Mouse (Mus musculus) regulatory T cell (primary cell): Measurements from ENCODE around the gene Rbck1.

ENCODE experiments used
- in situ Hi-C: fragments of 300-600 bp; cut with MboI, MseI; formaldehyde crosslinking; loops from one replicate; pipeline ENCODE4 v1.15.1; 2025; ENCODE audit warnings: high pct_unique_total_duplicates

The Rbck1 gene

DNA sequence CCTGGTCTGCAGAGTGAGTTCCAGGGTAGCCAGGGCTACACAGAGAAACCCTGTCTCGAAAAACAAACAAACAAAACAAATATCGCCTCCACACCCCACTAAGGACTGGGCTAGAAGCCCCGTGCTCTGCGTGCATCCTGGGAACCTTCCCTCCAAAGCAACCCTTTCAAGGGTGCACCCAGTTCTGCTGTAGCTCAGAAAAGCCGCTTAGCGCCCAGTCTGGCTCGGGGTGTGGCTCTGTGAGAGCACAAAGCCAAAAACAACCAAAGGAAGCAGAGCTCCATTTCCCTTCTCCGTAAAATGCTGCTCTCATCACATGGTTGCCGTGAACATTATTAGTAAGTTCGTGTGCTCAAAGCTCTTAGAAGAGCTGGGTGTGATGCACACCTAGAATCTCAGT is 11.9 kb upstream of the Rbck1 start:
- in situ Hi-C loops: no loop called here

DNA sequence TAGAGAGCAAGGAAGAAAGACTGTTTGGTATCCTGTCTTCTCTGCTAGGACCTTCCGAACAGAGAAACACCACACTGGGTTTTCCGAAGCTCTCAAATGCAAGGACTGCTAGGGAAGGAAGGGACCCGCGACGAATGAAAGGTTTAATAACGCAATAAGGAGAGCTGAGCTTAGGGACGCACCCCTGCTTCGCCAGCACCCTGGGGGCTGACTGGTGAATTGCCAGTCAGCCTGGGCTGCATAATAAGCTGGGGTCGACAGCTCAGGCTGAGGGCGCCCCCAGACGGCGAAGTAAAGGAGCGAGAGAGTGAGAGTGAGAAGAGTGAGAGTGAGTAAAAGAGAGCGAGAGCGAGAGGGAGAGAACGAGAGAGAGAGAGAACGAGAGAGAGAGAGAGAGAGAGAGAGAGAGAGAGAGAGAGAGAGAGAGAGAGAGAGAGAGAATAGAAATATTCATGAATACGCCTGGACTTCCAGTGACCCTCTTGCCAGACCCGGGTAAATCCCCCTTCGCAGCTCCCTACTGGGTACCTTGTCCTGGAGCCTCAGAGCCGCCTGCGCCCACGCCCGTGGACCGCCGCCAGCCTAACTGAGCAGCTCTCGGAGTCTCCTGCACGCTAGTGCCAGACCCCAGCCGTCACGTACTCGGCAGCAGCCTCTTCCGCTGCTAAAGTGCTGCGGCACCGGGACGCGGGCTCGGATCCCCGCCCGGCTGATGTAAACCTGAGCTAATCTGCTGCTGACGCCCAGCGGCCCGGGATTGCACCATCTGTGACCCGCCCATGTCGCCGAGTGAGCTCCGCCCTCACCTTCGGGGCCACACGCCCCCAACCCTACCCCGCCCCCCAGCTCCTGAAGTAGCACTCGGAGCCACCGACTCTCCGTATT is 11.1 kb upstream of the Rbck1 start, which contains the start of gene Trib3:
TSS of gene Trib3 (minus strand) at position 704 of the 885 bp plus-strand sequence.
- in situ Hi-C loops: no loop called here

DNA sequence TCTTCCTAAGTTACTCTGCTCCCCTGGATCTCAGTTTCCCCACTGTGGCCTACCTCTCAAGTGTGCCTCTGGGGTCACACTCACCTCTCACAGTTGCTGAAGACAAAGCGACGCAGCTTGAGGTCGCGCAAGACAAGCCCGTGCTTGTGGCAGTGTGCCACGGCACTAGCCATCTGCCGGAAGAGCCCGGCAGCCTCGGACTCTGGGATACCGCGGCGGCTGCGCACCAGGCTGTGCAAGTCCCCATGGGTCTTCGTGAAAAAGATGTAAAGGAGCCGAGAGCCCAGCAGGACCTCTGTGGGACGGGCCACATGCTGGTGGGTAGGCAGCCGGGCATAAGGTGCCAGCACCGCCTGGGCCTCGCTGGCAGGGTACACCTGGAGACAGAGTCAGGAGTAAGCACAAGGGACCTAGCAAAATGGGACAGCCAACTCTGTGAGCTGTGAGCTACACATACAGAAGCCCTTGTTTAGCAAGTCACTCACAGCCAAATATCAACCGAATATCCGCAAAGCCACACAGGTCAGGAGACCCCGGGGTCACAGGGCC is 7.3 kb upstream of the Rbck1 start:
- in situ Hi-C loops: loop anchor here (5.0 kb wide), 1 partner anchor 47 kb away; the partner anchor contains the start of gene Tbc1d20

DNA sequence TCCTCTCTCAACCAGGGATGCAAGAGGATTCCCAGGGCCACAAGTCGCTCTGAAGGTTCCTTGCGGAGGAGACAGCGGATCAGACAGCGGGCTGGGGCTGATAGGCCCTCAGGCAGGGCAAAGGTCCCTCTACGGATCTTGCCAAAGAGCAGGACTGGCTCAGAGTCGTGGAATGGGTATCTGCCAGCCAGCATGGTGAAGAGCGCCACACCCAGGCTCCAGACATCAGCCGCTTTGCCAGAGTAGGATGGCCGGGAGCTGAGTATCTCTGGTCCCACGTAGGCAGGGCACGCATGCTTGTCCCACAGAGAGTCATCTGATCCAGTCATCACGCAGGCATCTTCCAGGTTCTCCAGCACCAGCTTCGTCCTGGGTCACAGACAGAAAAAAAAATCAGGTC is 5.9 kb upstream of the Rbck1 start:
- in situ Hi-C loops: loop anchor here (5.0 kb wide), 1 partner anchor 46 kb away; the partner anchor contains the start of gene Tbc1d20

DNA sequence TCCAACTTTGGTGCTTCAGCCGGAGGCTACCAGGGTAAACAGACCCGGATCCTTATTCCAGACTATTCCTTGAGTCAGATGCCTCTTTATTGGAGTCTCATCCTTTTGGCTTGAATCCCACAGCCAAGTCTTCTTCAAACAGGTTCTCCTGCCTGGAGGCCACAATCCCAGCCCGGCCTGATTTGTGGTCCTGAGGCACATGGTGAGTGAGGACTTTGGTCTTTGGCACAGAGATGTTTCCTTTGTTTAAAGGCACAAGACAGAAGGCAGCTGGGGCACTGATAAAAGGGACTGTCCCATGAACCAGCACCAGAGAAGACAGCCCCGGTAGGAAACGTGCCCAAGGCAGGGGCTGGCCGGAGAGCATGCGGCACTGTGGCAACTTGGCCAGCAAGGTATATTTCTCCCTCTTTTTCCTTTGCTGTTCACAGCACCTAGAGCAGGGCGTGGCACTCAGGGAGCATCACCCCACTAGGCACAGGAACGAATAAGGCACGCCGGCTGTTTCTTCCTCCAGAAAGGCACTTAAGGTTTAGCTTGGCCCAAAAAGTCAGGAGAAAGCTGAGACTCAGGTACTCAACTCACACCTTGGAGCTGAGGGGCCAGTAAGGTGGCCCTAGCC is 5.2 kb upstream of the Rbck1 start:
- in situ Hi-C loops: loop anchor here (5.0 kb wide), 1 partner anchor 45 kb away; the partner anchor contains the start of gene Tbc1d20

DNA sequence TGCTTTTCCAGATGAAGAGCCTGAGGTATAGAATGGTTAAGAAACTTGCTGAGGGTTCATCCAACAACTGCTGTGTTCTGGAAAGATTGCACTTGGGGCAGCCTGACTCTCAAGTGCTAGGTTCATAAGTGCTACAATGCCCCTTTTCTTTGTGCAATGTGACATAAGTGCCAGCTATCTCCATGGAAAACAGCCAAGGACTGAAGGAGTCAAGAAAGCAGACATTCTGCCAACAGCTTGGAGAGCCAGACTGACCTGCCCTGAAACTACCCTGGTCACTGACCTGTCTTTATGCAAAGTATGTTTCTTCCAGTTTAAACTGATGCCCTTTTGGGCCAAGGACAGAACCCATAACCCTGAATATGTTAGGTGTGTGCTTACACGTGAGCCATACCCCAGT is 4.4 kb upstream of the Rbck1 start:
- in situ Hi-C loops: loop anchor here (5.0 kb wide), 1 partner anchor 45 kb away; the partner anchor contains the start of gene Tbc1d20

DNA sequence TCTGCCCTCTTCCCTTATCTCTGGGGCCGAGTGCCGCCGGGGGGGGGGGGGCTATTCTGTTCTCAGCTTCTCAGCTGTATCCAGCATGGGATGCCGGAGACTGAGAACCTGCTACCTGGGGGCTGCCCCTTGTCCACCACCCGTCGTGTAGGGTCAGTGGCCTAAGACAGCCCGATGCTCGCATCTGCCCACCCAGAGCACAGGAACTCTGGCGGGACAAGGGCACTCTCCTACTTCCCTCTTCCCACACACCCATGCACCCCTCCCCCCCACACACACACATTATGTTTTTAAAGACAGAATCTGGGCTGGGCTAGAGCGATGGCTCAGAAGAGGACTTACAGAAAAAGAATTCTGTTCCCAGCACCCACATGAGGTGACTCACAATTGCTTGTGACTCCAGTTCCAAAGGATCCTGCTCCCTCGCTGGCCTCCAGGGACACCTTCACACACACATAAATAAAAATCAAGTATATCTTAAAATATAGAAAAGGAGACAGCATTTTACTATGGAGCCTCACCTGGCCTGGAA is 2.9 kb upstream of the Rbck1 start:
- in situ Hi-C loops: loop anchor here (5.0 kb wide), 1 partner anchor 43 kb away; the partner anchor contains the start of gene Tbc1d20

DNA sequence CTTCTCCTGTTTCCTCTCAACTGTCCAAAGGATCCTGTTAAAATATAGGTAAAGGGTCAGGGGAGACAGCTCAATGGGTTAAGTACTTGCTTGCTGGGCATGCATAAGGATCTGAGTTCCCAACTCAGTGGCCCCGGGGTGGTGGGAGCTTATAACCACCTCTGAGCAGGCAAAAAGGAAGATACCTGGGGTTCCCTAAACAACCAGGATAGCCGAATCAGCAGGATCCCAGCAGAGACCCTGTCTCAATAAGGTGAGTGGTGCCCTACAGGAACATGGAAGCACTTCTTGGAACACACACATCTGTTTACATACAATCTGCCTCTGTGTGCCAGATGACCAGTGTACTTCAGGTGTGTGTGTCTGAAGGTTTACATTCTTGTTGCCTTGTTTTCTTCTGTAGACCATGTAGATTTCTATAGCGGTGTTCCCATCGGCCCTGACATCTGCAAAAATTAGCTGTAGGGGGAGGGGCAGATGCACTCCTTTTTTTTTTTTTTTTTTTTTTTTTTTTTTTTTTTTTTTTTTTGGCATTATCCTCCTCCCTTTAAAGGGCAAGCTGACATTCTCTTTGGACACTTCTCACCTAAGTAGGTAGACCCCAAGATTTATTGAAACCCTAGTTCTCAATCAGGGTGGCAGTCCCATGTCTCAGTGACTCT is 1.0 kb upstream of the Rbck1 start:
- in situ Hi-C loops: no loop called here

DNA sequence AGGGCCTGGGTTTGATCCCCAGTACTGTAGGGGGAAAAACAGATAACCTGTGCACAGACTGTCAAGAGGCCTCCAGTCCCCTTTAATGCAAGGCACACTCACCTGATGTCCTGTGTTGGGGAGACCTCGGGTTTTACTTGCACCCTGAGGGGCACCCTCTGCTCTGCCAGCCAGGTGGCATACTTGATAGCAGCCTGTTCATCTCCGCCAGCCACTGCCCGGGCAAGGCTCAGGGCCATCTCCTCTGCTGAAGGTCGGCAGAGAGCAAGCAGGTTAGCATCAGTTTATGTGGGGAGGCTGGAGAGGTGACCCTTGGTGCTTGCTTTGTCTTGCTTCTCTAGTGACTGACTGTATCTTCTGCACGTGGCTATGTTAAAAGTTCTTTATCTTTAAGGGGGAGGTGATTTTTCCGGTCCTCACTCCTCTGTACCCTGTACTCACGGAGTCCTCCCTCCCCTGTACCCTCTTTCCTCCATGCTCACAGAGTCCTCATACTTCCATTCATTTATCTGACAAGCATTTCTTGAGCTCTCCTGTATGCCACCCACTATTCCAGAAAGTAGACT is 1.5 kb downstream of the Rbck1 start:
- in situ Hi-C loops: no loop called here

DNA sequence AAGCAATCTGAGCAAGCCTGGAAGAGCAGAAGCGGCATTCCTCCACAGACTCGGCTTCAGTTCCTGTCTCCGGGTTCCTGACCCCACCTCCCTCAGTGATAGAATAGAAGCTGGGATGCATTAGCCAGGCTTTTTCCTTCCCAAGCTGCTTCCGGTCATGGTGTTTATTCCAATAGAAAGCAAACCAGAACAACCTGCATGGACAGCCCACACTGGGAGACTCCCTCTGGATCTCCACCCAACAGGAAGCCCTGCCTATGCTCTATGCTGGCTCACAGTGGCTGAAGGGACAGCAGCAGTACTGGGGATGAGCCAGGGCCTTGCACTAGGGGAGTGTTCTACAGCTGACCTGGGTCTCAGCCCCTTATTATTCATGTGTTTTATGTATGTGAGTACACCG is 4.5 kb downstream of the Rbck1 start:
- in situ Hi-C loops: no loop called here

DNA sequence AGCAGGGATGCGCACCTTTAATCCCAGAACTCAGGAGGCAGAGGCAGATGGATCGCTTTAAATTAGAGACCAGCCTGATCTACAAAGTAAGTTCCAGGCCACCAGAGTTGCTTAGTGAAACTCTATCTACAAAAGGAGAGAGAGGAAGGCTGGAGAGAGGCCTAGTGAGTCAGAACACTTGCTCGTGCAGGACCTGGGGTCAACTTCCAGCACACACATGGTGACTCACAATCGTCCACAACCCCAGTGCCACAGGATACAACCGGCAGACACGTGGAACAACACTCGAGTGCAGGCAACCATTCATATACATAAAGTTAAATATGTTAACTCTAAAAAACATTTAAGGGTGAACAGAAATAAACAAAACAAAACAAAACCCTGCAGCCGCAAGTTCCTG is 5.8 kb downstream of the Rbck1 start:
- in situ Hi-C loops: no loop called here

DNA sequence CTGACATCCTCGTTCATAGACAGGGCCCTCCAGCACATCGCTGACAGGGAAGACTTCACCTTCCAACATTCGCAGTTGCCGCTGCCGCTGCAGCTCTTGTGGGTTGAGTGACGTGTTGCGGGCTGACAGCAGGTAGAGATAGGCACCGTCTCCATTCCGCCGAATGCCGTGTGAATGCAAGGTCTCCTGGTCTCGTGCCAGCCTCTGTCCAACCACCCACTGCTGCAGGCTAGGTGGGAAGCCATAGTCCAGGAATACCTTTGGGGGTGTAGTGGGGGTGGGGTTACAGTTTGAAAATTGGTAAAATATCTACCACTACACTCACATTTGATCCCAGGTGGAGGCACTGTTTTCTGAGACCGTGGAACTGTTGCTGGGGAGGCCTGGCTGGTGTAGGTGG is 6.3 kb downstream of the Rbck1 start:
- in situ Hi-C loops: no loop called here

DNA sequence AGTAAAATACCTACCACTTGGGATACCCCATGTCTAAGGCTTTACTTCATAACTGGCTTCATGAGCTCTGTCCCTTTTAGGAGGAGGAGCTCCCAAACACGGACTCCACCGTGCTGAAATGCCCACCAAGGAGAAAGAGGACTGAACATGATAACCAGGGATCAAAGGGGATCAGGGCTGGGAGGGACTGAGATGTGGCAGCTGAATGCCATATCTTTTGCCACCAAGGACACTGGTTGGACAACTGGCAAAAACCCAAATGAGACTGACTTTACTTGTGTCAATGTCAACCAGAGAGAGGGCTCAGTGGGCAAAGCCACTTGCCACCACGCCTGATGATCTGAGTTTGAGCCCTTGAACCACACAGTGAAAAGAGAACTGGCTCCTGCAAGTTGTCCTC is 7.6 kb downstream of the Rbck1 start:
- in situ Hi-C loops: no loop called here

DNA sequence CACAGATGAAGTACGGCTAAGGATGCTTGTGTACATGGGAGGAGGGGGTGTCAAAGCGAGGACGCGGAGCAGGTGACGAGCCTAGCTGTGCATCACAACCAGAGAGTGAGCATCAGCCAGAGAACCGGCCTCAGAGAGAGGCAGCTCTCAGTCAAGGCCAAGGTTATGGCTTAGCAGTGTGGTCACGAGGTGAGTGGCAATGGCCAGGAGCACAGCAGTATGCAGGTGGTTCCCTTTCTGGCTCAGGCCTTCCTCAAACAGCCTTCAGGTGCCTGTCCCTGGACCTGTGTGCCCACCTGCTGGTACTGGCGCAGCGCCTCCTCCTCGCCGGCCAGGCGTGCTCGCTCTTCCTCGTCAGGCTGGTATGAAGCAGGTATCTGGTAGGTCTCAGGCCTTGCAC is 8.5 kb downstream of the Rbck1 start:
- in situ Hi-C loops: no loop called here

DNA sequence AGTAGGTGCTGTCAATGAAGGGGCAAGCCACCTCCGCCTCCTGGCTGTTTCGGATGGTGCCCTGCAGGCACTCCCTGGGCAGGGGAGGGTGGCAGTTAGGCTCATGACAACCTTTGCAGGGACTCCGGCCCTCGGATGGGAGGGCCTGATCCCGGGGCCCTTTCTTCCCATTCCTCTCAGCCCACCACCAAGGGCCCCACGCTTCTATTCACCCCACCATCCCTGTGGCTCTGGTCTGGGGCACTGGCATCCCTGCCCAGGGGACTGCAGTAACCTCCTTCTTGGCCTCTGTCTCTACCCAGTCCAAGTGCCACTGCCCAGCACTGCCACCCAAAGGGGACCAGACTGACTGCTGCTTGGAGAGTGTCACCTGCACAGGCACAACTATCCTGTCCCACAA is 10.3 kb downstream of the Rbck1 start:
- in situ Hi-C loops: no loop called here

DNA sequence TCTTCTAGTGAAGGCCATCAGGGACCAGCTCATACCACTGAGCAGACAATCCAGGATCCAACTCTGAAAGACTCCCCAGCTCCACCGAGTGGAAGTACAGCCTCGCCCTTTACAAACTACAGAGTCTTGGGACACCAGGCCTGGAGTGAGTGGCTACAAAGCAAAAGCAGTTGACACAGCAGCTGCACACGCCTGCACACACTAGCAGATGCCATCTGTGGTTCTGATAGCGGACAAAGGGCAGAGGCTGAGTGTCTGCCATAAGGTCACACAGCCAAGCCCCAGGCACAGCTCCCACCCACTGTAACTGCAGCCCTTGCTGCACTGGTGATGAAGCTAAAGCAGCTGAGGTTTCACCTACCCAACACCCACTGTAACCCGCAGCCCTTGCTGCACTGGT is 10.9 kb downstream of the Rbck1 start:
- in situ Hi-C loops: no loop called here

DNA sequence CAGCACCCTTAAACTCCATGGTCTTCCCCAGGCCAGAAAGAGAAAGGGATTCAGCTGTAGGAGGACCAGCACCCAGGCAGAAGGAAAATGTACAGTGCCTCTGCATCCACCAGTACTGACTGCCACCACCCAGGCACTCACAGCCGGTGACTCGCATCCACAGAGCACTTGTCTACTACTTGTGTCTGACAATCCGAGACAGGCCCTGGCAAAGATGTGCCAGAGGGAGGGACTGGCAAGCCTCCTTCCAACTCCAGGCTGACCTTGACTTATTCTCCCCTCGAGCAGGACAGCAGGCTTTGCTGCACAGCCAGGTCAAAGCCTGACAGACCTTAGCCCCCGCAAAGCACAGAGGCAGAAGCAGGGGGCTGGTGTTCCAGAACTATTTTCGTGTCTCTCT is 15.4 kb downstream of the Rbck1 start:
- in situ Hi-C loops: no loop called here

DNA sequence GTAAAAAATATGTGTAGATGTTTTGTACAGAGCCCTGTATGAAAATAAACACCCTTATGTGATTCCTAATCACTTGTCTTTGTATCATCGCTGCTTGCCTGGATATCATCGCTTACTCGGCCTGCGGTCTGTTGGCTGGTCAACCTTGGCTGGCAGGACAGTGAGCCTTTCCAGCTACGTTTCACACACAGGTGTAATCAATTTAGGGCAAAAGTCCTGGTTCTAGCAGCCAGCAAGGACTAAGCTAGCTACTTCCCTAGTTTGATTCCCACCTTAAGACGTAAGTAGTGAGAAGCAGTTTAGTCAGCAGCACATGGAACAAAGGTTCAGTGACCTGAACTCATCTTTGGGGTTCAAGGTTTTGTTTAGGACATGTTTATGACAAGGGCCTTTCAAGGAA is 18.5 kb downstream of the Rbck1 start:
- in situ Hi-C loops: no loop called here

DNA sequence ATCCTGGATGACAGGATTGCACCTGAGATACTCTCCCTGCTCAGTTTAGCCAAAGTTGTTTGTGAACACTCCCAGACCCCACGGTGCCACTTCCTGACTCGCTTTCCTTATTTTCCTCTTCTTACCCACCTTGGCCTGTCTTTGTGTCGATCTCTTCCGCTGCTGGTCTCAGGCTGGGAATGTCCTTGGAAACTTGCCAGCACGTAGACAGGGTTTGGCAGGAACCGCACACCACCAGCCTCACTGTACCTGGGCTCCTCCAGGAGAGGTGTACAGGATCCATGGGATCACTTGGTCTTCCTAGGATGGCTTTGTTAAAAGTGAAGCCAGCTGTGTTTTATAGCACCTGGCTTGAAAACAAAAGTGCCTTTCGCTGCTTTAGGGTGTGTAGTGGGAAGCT is 19.5 kb downstream of the Rbck1 start:
- in situ Hi-C loops: no loop called here

DNA sequence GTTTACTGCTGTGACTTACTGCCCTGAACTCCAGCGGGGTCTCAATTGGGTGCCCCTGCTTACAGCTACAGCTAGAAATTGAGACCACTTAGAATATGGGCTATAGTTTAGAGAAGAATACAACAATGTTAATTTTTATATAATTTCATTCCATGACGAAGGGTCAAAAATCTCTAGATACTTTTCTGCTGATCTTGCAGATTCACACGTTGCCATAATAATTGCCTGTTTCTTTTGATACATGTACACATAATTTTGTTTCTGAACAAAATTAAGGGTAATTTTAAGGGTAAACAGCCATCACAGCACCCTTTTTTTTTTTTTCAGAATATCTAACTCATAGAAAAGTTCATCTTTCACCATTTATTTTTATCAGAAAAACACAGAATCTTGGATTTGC is 25.3 kb downstream of the Rbck1 start:
- in situ Hi-C loops: no loop called here

DNA sequence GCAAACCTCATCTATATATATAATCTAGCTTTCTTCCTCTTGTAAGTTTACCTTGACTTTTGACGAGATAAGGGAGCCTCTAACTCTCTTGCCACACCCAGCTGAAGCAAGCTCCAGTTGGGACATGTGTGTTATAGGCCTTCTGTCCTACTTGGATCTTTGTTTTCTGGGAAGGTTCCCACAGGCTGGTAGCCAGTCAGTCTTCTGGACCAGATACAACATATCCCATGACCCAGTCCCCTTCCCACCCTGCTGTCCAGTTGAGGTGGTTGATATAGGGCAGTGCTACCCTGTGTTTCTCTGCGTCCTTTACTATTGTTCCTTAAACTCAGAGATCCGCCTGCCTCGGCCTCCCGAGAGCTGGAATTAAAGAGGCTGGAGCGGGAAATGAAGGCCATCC is 27.0 kb downstream of the Rbck1 start:
- in situ Hi-C loops: no loop called here
